Mouse (Mus musculus): ENCODE measurements around the gene Olfr701. TPM values are rescaled to one million over a fixed set of nuclear protein-coding genes. Genes with fewer than 3 reads are reported as not detected.

Olfr701 gene
- total RNA-seq (2021): not detected
- long read RNA-seq, experiment 1: 0 reads
- long read RNA-seq, experiment 2: 0 reads

DNA sequence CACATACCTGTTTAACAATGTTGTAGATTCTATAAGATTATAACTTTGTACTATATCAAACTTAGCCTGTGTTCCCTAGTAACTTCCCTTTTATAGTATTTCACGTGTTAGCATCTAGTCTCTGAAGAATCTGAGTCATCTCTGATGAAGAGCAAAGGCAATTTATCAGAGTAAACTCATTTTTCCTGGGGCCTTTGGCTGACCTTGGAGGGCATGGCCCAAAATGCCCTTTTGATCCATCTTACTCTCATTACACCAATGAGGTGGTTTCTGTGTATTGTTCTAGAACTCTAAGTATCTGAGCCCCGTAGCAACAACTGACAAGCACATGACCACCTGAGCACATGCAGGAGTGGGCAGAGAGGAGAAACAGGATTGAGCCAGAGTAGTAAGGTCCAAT lies at the start of gene Olfr701:
Olfr701 (plus strand) TSS at position 301 of the 400 bp plus-strand sequence.
- intact Hi-C loops (cut with DNase I; ENCODE audit: low total_unique reads): no loop called here
- DNase-seq: no peak

- no peak for DNase-seq
- intact Hi-C loops (cut with DNase I; ENCODE audit: low total_unique reads): no loop called here
These were observed 25.6 kb upstream of the Olfr701 start for GRCm38 (mm10) chr7:106788330-106788729.

- intact Hi-C loops (cut with DNase I; ENCODE audit: low total_unique reads): no loop called here
- DNase-seq: no peak
These were observed 20.8 kb upstream of the Olfr701 start, which contains the start of gene Olfr699 for GRCm38 (mm10) chr7:106793098-106793497. Gene Olfr699, minus strand, starts transcription at chr7:106793198.

DNA sequence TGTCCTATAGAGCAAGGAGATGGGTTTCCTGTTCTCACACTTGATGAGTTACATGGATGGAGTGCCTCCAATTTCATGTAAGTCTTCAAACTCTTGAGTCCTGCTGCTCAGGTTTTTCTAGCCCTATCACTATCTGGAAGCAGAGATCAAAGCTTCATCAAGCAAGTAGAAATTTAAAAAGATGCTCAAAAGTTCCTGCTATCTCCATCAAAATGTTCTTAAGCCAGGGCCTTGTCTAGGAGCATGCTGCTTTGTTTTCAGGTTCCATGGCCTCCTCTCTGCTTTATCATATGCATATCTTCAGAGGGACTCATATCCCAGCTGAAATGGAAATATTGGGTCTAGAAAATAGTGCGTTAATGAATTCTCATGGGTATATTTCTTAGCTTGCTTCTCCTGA lies 5.2 kb upstream of the Olfr701 start, which contains the start of gene Olfr700:
Olfr700 (minus strand) TSS at position 101 of the 400 bp plus-strand sequence.
- no peak for DNase-seq
- intact Hi-C loops (cut with DNase I; ENCODE audit: low total_unique reads): no loop called here

GRCm38 (mm10) chr7:106815775-106816174 lies 1.8 kb downstream of the Olfr701 start:
- DNase-seq: no peak
- intact Hi-C loops (cut with DNase I; ENCODE audit: low total_unique reads): no loop called here

DNA sequence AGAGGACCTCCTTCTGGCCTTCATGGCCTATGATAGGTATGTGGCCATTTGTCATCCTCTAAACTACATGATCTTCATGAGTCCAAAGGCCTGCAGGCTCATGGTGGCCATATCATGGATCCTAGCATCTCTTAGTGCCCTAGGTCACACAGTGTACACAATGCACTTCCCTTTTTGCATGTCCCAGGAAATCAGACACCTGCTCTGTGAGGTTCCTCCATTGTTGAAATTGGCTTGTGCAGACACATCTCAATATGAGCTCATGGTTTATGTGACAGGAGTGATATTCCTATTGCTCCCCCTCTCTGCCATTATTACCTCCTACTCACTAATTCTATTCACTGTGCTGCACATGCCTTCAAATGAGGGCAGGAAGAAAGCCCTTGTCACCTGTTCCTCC lies 4.5 kb downstream of the Olfr701 start:
- DNase-seq: no peak
- intact Hi-C loops (cut with DNase I; ENCODE audit: low total_unique reads): no loop called here

GRCm38 (mm10) chr7:106833793-106834192 lies 19.9 kb downstream of the Olfr701 start, which contains the start of gene Olfr702:
Gene Olfr702, minus strand, starts transcription at chr7:106833893.
- DNase-seq: no peak
- intact Hi-C loops (cut with DNase I; ENCODE audit: low total_unique reads): no loop called here

- no peak for DNase-seq
- intact Hi-C loops (cut with DNase I; ENCODE audit: low total_unique reads): no loop called here
These were observed 29.1 kb downstream of the Olfr701 start, which contains the start of gene Olfr703 for GRCm38 (mm10) chr7:106843060-106843459. Gene Olfr703, plus strand, starts transcription at chr7:106843360.

GRCm38 (mm10) chr7:106862885-106863284 lies 49.0 kb downstream of the Olfr701 start, which contains the start of gene Olfr704:
Gene Olfr704, plus strand, starts transcription at chr7:106863185.
- intact Hi-C loops (cut with DNase I; ENCODE audit: low total_unique reads): no loop called here
- no peak for DNase-seq

Other genes starting within 250 kb of the Olfr701 start
- gene Olfr693, start 133.5 kb upstream of the Olfr701 start, total RNA-seq (2021): not detected
- not detected for gene Olfr694, start 122.3 kb upstream of the Olfr701 start, total RNA-seq (2021)
- not detected for gene Olfr695, start 97.7 kb upstream of the Olfr701 start, total RNA-seq (2021)
- gene Olfr697, start 71.7 kb upstream of the Olfr701 start, total RNA-seq (2021): not detected
- not detected for gene Olfr698, start 58.7 kb upstream of the Olfr701 start, total RNA-seq (2021)
- gene Olfr699, start 20.9 kb upstream of the Olfr701 start, total RNA-seq (2021): not detected
- gene Olfr700, start 5.3 kb upstream of the Olfr701 start, total RNA-seq (2021): not detected
- gene Olfr702, start 19.8 kb downstream of the Olfr701 start, total RNA-seq (2021): not detected
- not detected for gene Olfr703, start 29.2 kb downstream of the Olfr701 start, total RNA-seq (2021)
- gene Olfr704, start 49.1 kb downstream of the Olfr701 start, total RNA-seq (2021): not detected
- gene Olfr705, start 62.8 kb downstream of the Olfr701 start, total RNA-seq (2021): not detected
- not detected for gene Olfr706, start 74.0 kb downstream of the Olfr701 start, total RNA-seq (2021)
- gene Olfr707, start 87.1 kb downstream of the Olfr701 start, total RNA-seq (2021): not detected
- not detected for gene Olfr1532-ps1, start 93.9 kb downstream of the Olfr701 start, total RNA-seq (2021)
- under 1 TPM in 1 of 2 experiments, not detected in 1; 0.04 TPM for gene Olfr709-ps1, start 118.1 kb downstream of the Olfr701 start, total RNA-seq (2021)
- gene Olfr710, start 134.2 kb downstream of the Olfr701 start, total RNA-seq (2021): not detected
- gene Olfr6, start 149.8 kb downstream of the Olfr701 start, total RNA-seq (2021): not detected
- not detected for gene Olfr711, start 161.3 kb downstream of the Olfr701 start, total RNA-seq (2021)
- gene Olfr2, start 191.9 kb downstream of the Olfr701 start, total RNA-seq (2021): not detected
- not detected for gene Olfr713, start 217.0 kb downstream of the Olfr701 start, total RNA-seq (2021)

All from gastrocnemius, postnatal 14 days (tissue).